Mouse (Mus musculus): Measurements from ENCODE around the gene Gm10799. TPM values are rescaled to one million over a fixed set of nuclear protein-coding genes. Genes with fewer than 3 reads are reported as not detected.

The Gm10799 gene
- polyA plus RNA-seq, 1 experiment = not detected

DNA sequence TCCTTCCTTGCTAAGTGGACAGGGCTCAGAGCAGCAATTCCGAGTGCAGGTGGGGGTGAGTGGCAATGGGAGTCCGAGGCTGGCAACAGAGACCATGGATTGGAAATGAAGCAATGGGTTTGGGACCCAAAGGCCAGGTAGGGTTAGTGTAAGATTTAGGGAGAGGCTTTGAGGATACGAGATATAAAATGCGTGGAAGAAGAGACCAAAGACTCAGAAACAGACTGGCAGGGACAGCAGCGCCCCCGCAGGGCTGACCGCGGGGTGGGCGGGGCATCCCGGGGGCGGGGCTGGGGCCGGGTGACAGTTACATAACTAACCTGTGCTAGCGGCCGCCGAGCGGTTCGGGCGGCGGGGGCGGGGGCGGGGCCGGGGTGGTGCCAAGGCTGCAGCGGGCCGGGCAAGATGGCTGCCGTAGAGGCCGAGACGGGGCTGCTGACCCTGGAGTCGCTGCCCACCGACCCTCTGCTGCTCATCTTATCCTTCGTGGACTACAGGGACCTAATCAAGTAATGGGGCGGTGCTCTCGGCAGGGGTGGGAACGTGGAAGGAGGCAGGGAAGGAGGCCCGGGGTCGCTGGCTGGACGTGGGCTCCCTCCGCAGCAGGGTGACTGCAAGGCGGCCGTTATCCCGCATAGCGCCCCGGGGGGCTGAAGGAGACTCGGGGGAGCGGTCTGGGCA, 40.8 kb downstream of the Gm10799 start, which contains the start of gene Fbxo3:
Gene Fbxo3 (plus strand): TSS at position 264 of the 681 bp plus-strand sequence.
- peaks cover 32% of the 10 kb centered on the region for H3K4me1 ChIP-seq
- H3K27me3 ChIP-seq (replicated peaks) = no peaks in the 10 kb centered on the region
- H3K36me3 ChIP-seq (replicated peaks; ENCODE audit: low read length) = peaks cover 21% of the 10 kb centered on the region
- peak within 1 kb of the TSS; percentile 100 for H3K4me3 ChIP-seq (replicated peaks)
- TF ChIP-seq FLI1 (IDR thresholded peaks at IDR 0.05; ENCODE audit: low read length) = no peak
- no peak for TF ChIP-seq GATA1 (IDR thresholded peaks at IDR 0.05; ENCODE audit: borderline replicate concordance, low read length)
- peaks cover 13% of the 10 kb centered on the region for H3K9me3 ChIP-seq

DNA sequence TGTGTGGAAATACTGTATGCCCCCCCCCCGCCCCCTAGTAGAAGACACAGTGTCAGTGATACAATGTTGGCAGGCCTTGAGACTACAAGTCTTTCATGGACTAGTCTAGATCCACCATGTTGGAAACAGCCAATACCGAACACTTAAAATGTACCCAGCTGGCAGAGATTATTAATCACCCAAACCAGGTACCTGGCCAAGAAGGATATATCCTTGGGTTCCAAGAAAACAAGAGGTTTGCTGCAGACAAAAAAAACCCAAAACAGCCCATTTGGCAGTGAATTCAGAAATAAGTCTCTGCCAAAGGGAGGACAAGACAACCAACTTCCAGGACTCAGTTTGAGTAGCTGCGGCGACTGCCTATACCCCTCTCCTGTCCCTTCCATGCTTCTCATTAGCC, 43.7 kb downstream of the Gm10799 start:
- peaks cover 14% of the 10 kb centered on the region for H3K4me1 ChIP-seq
- H3K4me3 ChIP-seq (replicated peaks) = no peak overlapping the region
- TF ChIP-seq GATA1 (IDR thresholded peaks at IDR 0.05; ENCODE audit: borderline replicate concordance, low read length) = no peak
- H3K9me3 ChIP-seq = peaks cover 13% of the 10 kb centered on the region
- H3K36me3 ChIP-seq (replicated peaks; ENCODE audit: low read length) = no peaks in the 10 kb centered on the region
- peaks cover 3% of the 10 kb centered on the region for H3K27me3 ChIP-seq (replicated peaks)

DNA sequence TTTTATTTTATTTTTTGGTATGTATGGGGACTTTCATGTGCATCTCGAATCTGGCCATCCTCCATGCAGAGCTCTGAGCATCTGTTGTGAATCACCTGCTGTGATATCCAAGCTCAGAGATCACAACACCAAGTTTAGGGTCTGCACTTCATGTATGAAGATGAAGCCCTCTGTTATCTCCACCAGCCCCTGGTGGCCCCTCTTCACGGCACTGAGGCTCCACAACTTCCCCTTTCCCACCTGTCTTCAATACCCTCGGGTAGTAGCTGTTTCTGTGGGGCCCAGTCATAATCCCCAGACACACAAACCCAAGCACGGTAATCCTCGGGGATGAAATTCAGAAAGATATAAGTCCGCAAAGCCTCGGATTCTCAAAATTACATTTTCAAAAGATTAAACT, 45.3 kb downstream of the Gm10799 start:
- Histone ChIP-seq H3K9me3 (peaks cover 13% of the 10 kb centered on the region), H3K27me3 (replicated peaks) (peaks cover 3% of the 10 kb centered on the region), H3K4me3 (replicated peaks) (no peak overlapping the region), H3K4me1 (peaks cover 5% of the 10 kb centered on the region; the same call in 1 of the 2 replicates), H3K36me3 (replicated peaks; ENCODE audit: low read length) (no peaks in the 10 kb centered on the region)
- no peak for TF ChIP-seq FLI1 (IDR thresholded peaks at IDR 0.05; ENCODE audit: low read length)

Other genes starting within 250 kb of the Gm10799 start
- gene Lmo2, start 110.6 kb downstream of the Gm10799 start, polyA plus RNA-seq (2012; ENCODE audit: insufficient read depth, low replicate concordance) = 436 and 585 TPM in 2 replicates
- gene Fbxo3, start 40.8 kb downstream of the Gm10799 start, polyA plus RNA-seq (2012; ENCODE audit: insufficient read depth, low replicate concordance) = 2.7 TPM in 1 of 2 replicates, not detected in the other
- not detected in 2 replicates for gene 4931422A03Rik, start 40.2 kb downstream of the Gm10799 start, polyA plus RNA-seq (2012; ENCODE audit: insufficient read depth, low replicate concordance)
- gene Gm10912, start 2.7 kb downstream of the Gm10799 start, polyA plus RNA-seq (2012; ENCODE audit: insufficient read depth, low replicate concordance) = 0.07 TPM in 1 of 2 replicates, not detected in the other
- 0.31 TPM in 1 of 2 replicates, not detected in the other for gene Cd59b, start 1.3 kb upstream of the Gm10799 start, polyA plus RNA-seq (2012; ENCODE audit: insufficient read depth, low replicate concordance)
- gene Cd59a, start 27.3 kb upstream of the Gm10799 start, polyA plus RNA-seq (2012; ENCODE audit: insufficient read depth, low replicate concordance) = 14.2 TPM in 1 of 2 replicates, not detected in the other
- gene A930018P22Rik, start 54.2 kb upstream of the Gm10799 start, polyA plus RNA-seq (2012; ENCODE audit: insufficient read depth, low replicate concordance) = 0.19 TPM in 1 of 2 replicates, not detected in the other